Mouse (Mus musculus): ENCODE results near the gene Pla2g7.

The Pla2g7 gene

GRCm38 (mm10) chr17:43567992-43568888, at the start of gene Pla2g7:
Gene Pla2g7, plus strand, starts transcription at chr17:43568098.
- in situ Hi-C loops (cut with MboI; ENCODE audit: low pct_unique_long_range_greater_than_20kb in 1 of 2, low sequenced_read_pairs in 2 of 2, unreplicated experiment in 1 of 2): no loop called here

GRCm38 (mm10) chr17:43518644-43519409, 49.1 kb upstream of the Pla2g7 start:
- in situ Hi-C loops (cut with MboI; ENCODE audit: low pct_unique_long_range_greater_than_20kb in 1 of 2, low sequenced_read_pairs in 2 of 2, unreplicated experiment in 1 of 2): loop anchor here (5.0 kb wide), 1 partner anchor 88 kb away; no protein-coding TSS in a partner anchor

- in situ Hi-C loops (cut with MboI; ENCODE audit: low pct_unique_long_range_greater_than_20kb in 1 of 2, low sequenced_read_pairs in 2 of 2, unreplicated experiment in 1 of 2): no loop called here
These were observed 47.7 kb upstream of the Pla2g7 start for GRCm38 (mm10) chr17:43520166-43520565.

GRCm38 (mm10) chr17:43530507-43530906, 37.4 kb upstream of the Pla2g7 start:
- in situ Hi-C loops (cut with MboI; ENCODE audit: low pct_unique_long_range_greater_than_20kb in 1 of 2, low sequenced_read_pairs in 2 of 2, unreplicated experiment in 1 of 2): loop anchor here in 1 of 2 experiments (10.0 kb wide), 1 partner anchor 64 kb away; no protein-coding TSS in a partner anchor

- in situ Hi-C loops (cut with MboI; ENCODE audit: low pct_unique_long_range_greater_than_20kb in 1 of 2, low sequenced_read_pairs in 2 of 2, unreplicated experiment in 1 of 2): loop anchor here in 1 of 2 experiments (10.0 kb wide), 1 partner anchor 64 kb away; no protein-coding TSS in a partner anchor
These were observed 36.7 kb upstream of the Pla2g7 start for GRCm38 (mm10) chr17:43531192-43531591.

GRCm38 (mm10) chr17:43534362-43535222, 33.3 kb upstream of the Pla2g7 start:
- in situ Hi-C loops (cut with MboI; ENCODE audit: low pct_unique_long_range_greater_than_20kb in 1 of 2, low sequenced_read_pairs in 2 of 2, unreplicated experiment in 1 of 2): loop anchor here in 1 of 2 experiments (10.0 kb wide), 1 partner anchor 60 kb away; no protein-coding TSS in a partner anchor

GRCm38 (mm10) chr17:43536841-43537240, 31.1 kb upstream of the Pla2g7 start:
- in situ Hi-C loops (cut with MboI; ENCODE audit: low pct_unique_long_range_greater_than_20kb in 1 of 2, low sequenced_read_pairs in 2 of 2, unreplicated experiment in 1 of 2): loop anchor here in 1 of 2 experiments (10.0 kb wide), 1 partner anchor 58 kb away; no protein-coding TSS in a partner anchor

GRCm38 (mm10) chr17:43538767-43539166, 29.1 kb upstream of the Pla2g7 start:
- in situ Hi-C loops (cut with MboI; ENCODE audit: low pct_unique_long_range_greater_than_20kb in 1 of 2, low sequenced_read_pairs in 2 of 2, unreplicated experiment in 1 of 2): loop anchor here in 1 of 2 experiments (10.0 kb wide), 1 partner anchor 56 kb away; no protein-coding TSS in a partner anchor

- in situ Hi-C loops (cut with MboI; ENCODE audit: low pct_unique_long_range_greater_than_20kb in 1 of 2, low sequenced_read_pairs in 2 of 2, unreplicated experiment in 1 of 2): no loop called here
These were observed 24.4 kb upstream of the Pla2g7 start, which contains the start of gene Ankrd66 for GRCm38 (mm10) chr17:43543539-43543938. Gene Ankrd66, minus strand, starts transcription at chr17:43543639.

GRCm38 (mm10) chr17:43544040-43544439, 23.9 kb upstream of the Pla2g7 start:
- in situ Hi-C loops (cut with MboI; ENCODE audit: low pct_unique_long_range_greater_than_20kb in 1 of 2, low sequenced_read_pairs in 2 of 2, unreplicated experiment in 1 of 2): no loop called here

- in situ Hi-C loops (cut with MboI; ENCODE audit: low pct_unique_long_range_greater_than_20kb in 1 of 2, low sequenced_read_pairs in 2 of 2, unreplicated experiment in 1 of 2): no loop called here
These were observed 16.7 kb upstream of the Pla2g7 start for GRCm38 (mm10) chr17:43551122-43551630.

- in situ Hi-C loops (cut with MboI; ENCODE audit: low pct_unique_long_range_greater_than_20kb in 1 of 2, low sequenced_read_pairs in 2 of 2, unreplicated experiment in 1 of 2): no loop called here
These were observed 13.1 kb upstream of the Pla2g7 start for GRCm38 (mm10) chr17:43554516-43555403.

- in situ Hi-C loops (cut with MboI; ENCODE audit: low pct_unique_long_range_greater_than_20kb in 1 of 2, low sequenced_read_pairs in 2 of 2, unreplicated experiment in 1 of 2): no loop called here
These were observed 10.8 kb upstream of the Pla2g7 start for GRCm38 (mm10) chr17:43557104-43557503.

- in situ Hi-C loops (cut with MboI; ENCODE audit: low pct_unique_long_range_greater_than_20kb in 1 of 2, low sequenced_read_pairs in 2 of 2, unreplicated experiment in 1 of 2): no loop called here
These were observed 10.3 kb upstream of the Pla2g7 start for GRCm38 (mm10) chr17:43557541-43558090.

- in situ Hi-C loops (cut with MboI; ENCODE audit: low pct_unique_long_range_greater_than_20kb in 1 of 2, low sequenced_read_pairs in 2 of 2, unreplicated experiment in 1 of 2): no loop called here
These were observed 9.2 kb upstream of the Pla2g7 start for GRCm38 (mm10) chr17:43558678-43559077.

GRCm38 (mm10) chr17:43563192-43563987, 4.5 kb upstream of the Pla2g7 start:
- in situ Hi-C loops (cut with MboI; ENCODE audit: low pct_unique_long_range_greater_than_20kb in 1 of 2, low sequenced_read_pairs in 2 of 2, unreplicated experiment in 1 of 2): no loop called here

All from mouse embryonic stem cell (cell line).